Mouse (Mus musculus): ENCODE results near the gene Fchsd2. TPM values are rescaled to one million over a fixed set of nuclear protein-coding genes. Genes with fewer than 3 reads are reported as not detected.
A peak's percentile ranks its signal among the peaks of the same experiment; 100 is the strongest.

Gene Fchsd2
- total RNA-seq, 2 experiments from 2014 or later = 27.1 to 62.8 TPM

DNA sequence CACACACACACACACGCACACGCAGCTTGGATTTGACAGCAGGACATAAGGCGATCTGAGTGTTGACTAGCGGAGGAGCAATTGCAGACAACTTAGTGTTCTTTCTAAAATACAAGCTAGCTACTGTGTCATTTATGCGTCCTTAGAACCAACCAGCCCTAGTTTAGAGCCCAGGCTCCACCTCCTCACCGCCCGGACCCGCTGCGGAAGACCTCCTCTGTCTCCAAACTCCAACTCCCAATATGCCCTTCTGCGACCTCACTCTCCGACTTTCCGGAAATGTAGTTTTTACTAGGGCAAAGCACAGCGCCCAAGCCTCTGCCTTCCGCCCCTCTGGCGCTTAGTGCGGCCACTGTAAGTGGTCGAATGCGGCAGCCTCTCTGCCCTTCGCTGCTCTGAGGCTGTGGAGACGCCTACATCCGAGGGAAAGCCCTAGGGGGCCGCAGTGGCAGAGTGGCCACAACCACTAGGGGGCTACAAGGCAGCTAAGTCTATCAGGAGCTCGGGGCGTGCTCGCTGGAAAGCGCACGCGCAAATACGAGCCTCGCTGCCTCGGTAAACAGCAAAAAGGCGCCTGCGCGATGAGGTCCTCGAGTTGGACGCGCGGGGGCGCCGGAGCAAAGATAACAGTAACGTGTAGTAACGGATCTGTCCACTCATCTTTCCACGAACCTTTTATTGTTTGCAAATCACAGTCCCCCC is 217.8 kb downstream of the Fchsd2 start:
- ATAC-seq (replicated peaks; ENCODE audit: poor library complexity) = peak; percentile 91

DNA sequence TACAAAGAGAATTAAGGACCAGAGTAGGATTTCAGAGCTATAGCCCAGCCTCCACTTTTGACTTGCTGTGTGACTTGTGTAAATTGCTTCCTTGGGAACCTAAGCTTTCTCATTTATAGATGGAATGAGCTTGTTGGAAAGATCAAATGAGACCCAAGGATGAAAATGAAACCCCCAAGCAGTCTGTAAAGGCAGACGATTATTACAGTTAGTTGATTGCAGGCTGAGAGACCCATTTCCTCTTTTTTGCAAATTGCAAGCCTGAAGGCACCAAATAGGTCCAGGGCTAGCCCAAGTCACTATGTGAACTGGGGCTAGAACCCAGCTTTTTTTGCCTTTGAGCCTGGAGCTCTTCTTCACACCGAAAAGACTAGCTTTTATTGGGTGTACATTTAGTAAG is 218.4 kb downstream of the Fchsd2 start:
- 0 out of 2 replicates have a peak, but pooled peaks have one; percentile 11 for ATAC-seq (replicated peaks; ENCODE audit: poor library complexity)

DNA sequence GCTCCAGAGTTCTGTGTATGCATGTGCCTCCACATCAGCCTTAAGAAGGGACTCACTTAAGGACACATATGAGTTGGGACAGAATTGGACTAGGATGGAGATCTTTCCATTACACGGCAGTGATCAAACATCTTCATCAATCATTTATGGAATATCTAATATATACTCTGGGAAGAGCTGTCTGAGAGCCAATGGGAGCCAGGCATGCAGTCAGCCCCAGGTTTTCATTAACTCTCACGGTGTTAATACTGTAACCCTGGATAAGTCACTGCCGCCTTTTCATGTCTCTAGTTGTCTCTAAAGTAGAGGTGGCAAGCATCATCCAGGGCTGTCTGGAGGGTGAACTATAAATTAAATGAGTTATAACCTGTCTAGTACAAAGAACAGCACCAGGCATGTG is 220.4 kb downstream of the Fchsd2 start:
- no peak for ATAC-seq (replicated peaks; ENCODE audit: poor library complexity)

DNA sequence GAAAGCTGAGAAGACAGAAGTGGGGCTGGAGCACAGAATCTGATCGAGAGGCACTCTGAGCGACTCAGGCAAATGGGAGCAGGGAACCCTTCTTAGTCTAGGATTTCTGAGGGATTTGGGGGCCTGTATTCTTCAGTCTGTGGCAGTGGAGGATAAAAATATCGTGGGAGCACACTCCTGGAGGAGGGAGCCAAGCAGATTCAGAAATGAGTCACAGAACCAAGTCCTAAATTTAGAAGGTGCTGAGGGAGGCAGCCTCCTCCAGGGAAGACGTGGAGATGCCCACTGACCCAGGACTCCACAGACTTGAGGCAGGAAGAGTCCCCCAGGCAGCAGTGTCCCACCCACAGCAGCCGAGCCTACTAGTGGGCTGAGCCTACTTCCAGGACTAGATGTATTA is 221.7 kb downstream of the Fchsd2 start:
- no peak for ATAC-seq (replicated peaks; ENCODE audit: poor library complexity)

DNA sequence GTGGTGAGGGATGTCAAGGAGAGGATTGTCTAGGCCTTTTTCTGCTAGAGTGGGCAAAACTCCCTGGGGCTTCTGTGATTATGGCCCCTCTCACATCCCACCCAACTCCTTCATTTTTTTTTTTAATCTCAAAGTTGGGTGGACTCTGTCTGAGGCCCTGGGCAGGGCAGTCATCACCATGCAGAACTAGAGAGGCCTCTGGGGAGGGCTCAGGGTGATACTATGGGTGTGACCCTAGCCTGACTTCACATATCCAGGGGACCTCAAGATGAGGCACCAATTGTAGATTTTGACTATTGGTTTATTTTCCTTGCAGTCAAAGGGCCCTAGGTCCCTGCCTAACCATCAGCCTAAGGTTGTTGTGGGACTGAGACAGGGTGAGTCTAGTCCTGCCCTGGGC is 223.0 kb downstream of the Fchsd2 start:
- no peak for ATAC-seq (replicated peaks; ENCODE audit: poor library complexity)

DNA sequence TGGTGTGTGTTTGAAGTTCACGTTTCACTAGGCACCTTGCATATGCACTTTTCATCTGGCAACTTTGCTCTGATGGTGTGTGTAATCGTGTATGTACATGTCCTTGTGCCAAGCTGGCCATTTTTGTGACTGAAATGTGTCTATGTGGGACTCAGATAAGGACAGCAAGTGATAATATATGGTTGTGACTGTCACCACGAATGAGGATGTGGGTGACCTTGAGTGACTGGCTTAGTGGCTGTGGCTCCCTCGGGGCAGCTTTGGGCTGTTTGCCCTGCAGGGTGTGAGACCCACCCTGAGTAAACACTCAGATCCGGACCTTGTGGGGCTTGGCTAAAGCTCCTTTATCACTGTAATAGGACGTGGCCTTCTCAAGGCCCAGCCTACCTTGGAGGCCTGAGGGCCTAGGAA is 223.9 kb downstream of the Fchsd2 start:
- ATAC-seq (replicated peaks; ENCODE audit: poor library complexity) = peak; percentile 58

DNA sequence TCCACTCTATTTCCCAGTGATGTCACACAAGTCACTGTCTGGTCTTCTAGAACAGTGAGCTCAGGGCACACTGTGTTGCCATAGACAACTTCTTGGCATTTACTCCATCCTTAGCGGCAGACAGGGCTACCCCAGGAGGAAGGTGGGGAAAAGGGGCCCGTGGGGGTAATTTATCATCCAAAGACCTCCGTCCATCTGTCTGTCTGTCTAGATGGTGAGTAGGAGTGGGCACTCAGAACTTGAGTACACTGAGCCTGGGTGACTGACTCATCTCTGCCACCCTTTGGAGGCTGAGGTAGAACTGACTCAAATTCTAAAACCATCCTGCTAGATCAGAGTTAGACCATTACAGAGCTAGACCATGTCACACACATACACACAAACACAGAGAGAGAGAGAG is 224.4 kb downstream of the Fchsd2 start, which contains the start of gene Stard10:
TSS of gene Stard10 (plus strand) at position 73 of the 400 bp plus-strand sequence.
- ATAC-seq (replicated peaks; ENCODE audit: poor library complexity) = no peak

DNA sequence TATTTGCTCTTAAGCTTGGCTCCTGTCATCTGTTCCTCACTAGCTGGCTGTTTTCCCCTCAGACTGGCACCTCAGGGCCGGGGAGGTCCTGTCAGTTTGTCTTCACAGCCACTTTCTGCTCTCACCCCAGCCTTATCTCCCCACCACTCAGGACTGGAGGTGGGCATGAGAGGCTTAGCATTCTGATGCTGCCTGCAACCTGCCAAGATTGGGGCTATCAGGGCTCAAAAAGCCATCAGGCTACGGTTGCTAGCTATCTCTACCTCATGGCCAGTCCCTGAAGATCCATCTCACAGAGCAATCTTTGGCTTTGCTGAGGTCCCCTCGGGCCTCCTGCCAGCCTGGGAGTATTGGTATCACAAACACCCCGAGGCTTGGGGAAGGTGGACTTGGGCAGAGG is 226.2 kb downstream of the Fchsd2 start:
- peak; percentile 52 for ATAC-seq (replicated peaks; ENCODE audit: poor library complexity)

DNA sequence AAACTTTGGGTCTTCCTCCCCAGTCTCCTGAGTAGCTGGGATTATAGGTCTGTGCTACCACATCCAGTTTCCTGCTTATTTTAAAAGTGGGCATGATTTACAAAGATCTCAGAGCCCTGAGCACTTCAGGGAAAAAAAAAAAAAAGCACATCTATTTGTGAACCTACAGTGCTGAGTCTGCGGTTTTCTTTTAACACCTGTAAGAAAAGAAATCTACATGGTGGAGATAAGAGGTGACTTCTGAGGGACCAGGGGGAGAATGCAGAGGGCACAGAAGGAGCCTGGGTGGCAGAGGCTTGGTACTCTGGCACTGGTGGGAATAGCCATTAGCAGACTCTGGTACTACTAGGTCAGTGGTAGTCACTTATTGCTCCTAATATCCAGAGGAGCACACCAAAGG is 227.1 kb downstream of the Fchsd2 start:
- ATAC-seq (replicated peaks; ENCODE audit: poor library complexity) = no peak

DNA sequence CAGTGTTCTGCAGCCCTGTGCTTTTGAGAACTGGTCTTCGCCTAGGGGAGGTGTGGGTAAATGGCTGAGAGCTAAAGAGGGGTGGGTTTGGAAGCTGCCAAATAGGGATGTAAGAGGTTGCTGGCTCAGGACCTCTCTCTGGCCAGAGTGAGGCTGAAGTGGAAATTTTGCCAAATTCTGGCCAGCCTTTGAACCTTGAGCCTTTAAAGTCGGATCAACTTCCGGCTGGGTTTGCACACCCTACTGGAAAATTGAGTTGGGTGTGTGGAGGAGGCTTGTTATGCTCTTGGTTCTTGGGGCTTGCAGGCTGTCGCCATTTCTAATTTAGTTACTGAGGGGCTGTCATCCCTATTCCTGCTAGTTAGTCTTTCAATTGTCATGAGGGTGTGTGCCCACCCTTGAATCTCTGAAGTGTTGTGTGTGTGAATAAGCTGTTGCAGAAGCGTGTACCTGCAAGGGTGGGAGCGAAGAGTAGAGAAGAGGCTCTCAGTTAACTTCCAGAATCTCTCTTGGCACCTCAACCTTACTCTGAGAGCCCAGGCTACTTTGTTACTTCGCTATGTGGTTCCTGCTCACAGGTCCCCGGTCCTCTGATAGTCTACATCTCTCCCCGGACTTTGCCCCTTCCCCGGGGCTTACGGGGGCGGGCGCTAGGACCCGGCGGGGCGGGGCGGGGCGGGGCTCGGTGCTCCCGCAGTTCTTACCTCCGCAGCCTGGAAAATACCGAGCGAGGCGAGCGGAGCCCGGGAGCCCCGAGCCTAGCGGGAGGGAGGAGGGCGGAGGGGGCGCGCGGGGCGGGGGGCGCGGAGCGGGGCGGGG is 227.9 kb downstream of the Fchsd2 start:
- no peak for ATAC-seq (replicated peaks; ENCODE audit: poor library complexity)

DNA sequence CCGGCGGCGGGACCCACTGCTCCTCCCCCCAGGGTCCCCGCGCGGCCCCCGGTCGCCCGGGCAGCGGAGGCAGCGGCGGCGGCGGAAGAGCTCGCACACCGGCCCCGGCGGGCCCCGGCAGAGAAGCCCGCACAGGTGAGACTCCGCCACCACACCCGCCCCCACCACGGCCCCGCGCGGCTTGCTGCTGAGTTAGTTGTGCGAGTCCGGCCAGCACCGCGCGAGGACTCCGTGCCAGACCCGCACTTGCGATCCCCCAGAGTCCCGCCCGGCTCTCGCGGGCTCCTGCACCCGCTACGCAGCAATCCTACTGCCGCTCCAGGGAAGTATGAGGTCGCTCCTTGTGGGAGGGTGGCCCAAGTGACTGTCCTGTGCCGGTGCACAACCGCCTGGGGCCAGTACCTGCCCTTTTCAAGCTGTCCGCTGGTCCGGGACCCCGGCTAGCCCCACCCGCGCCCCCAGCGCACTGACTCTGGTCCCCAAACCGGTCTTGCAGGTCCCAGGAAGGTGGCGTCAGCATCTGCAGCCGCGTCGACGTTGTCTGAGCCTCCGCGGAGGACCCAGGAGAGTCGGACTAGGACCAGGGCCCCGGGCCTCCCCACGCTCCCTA is 228.7 kb downstream of the Fchsd2 start:
- no peak for ATAC-seq (replicated peaks; ENCODE audit: poor library complexity)

DNA sequence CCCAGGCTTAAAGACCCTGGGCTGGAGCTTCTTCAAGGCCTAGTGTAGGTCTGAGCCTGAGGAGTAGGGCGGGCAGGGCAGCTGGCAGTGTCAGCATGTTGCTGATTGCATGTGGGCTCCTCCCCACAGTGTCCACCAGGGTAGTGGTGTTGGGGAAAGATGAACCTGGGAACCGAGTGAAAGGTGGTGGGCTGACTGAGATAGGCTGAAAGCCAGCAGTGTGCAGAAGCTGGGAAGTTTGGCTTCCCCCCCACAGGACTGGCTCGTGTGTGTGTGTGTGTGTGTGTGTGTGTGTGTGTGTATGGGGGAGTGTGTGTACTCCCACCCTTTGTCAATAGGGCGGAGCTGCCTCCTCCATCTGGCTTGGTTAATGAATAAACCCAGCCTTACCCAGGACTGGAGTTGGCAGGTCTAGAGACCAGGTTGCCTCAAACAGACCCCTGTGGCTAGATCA is 230.5 kb downstream of the Fchsd2 start:
- ATAC-seq (replicated peaks; ENCODE audit: poor library complexity) = peak; percentile 68

DNA sequence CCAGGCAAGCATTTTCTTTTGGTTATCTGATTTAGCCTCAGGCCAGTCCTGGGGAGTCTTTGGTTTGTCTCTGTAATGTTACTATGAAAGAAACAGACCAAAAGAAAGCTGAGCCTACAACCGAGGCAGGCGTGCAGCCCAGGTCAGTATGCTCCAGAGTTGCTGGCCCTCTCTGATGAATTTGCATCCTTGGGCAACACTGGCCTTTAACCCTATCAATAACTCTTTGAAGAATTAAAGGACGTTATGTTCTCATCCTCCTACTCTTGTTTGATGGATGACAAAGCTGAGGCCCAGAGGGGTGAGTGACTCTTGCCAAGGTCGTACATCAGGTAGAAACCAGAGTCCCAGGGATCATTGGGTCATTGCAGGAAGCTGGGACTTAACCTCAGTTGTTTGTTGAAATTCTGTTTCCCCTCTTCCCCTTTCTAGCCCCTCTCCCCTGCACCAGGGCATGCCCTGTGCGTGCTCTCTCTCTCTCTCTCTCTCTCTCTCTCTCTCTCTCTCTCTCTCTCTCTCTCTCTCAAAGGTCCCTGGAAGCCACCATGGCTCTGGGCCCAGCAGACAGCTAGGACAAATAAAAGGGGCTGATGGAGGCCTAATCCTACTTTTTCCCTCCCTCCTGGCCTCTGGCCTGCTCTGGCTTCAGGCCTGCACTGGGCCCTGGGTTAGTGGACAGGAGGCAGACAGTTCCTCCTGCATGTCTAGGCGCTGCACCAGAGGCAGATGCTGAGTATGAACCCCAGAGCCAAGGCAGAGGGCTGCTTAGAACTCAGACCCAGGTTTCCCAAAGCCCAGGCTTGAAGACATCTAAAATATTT is 231.7 kb downstream of the Fchsd2 start:
- no peak for ATAC-seq (replicated peaks; ENCODE audit: poor library complexity)

DNA sequence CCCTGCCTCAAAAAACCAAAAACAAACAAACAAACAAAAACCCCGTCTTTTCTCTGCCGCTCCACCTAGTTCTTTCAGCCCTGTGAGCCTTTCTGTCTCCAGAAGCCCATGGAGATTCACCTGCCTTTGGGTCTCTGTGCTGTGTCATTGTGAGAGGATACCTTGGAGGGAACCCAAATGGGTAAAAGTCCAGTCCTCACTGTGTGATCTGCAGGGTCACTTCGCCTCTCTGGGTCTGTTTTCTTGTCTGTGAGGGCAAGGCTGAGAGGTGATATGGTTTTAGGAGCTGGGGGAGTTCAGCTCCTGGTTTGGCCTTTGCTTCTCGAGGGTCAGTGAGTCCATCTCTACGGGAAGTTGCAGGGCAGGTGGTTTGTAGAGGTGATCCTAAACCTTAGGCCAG is 233.3 kb downstream of the Fchsd2 start:
- no peak for ATAC-seq (replicated peaks; ENCODE audit: poor library complexity)

DNA sequence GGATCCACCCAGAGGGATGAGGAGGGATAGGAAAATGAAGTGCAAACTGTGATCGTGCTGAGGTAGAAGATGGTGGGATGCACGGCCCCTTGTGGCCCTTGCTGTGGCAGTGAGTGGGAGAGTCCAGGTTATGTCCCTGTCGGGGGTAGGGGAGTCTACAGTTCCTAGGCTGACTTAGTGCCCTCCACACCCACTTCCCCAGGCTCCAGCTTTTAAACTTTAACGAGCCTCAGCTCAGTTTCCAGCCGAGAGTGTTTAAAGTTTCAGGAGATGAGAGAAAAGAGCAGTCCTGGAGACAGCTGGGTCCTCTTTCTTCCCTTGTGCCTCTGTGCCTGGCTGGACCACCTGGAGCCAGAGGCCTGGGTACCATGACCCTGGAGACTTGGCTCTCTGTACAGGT is 234.6 kb downstream of the Fchsd2 start:
- ATAC-seq (replicated peaks; ENCODE audit: poor library complexity) = no peak

DNA sequence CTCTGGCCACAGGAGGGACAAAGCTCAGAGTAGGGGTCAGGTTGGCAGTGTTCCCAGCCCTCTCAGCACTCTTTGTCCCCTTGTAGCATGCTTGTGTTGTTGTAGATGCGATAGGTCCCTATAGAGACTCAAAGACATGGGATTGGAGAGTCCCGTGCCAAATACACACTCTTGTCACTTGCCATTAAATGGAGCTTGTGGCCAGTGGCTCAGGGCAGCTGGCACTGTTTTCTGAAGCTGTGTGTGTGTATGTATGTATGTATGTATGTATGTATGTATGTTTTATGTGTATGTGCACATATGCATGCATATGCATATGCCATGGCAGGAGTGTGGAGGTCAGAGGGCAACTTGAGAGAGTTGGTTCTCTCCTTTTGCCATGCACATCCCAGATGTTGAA is 235.1 kb downstream of the Fchsd2 start:
- no peak for ATAC-seq (replicated peaks; ENCODE audit: poor library complexity)

DNA sequence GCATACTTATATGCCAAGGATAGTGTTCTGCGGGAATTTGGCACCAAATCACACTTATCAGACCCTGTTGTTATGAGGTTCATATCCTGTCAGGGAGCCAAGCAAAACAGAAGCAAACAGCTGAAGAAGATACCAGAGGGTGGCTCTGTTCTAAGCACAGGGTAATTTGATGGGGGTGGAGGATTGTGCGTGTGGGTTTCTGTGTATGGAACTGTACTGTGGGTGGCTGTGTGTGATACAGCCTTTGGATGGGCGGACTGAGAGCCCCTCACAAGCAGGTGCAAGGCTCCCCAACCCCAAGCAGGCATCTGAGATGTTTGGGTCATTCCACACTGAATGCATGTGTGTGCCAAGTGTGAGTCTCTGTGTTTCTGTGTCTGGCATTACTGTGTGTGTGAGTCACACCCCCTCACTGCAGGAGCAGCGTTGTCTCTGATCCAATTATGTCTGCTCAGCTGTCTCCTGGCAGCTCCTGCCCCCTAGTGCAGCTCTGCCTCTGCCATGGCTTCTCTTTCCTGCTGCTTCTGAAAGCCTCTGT is 236.0 kb downstream of the Fchsd2 start:
- ATAC-seq (replicated peaks; ENCODE audit: poor library complexity) = peak; percentile 38

DNA sequence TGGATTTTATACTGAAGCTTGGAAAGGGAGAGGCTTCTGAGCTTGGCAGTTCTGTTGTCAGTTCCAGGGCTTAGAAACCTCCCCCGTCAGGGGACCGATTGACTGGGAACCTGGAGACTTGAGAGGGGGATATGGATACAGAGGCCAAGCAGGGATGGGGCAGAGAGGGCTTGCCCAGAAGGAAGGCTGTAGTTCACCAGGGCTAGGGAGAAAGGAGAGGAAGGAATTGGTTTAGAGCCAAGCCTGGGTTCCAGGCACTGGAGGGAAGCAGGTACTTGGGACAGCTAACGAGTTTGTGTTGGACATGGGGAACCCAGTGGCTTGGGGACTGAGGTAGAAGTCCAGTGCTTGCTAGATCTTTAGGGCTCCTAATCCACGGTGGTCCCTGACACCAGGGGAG is 236.9 kb downstream of the Fchsd2 start:
- ATAC-seq (replicated peaks; ENCODE audit: poor library complexity) = no peak

DNA sequence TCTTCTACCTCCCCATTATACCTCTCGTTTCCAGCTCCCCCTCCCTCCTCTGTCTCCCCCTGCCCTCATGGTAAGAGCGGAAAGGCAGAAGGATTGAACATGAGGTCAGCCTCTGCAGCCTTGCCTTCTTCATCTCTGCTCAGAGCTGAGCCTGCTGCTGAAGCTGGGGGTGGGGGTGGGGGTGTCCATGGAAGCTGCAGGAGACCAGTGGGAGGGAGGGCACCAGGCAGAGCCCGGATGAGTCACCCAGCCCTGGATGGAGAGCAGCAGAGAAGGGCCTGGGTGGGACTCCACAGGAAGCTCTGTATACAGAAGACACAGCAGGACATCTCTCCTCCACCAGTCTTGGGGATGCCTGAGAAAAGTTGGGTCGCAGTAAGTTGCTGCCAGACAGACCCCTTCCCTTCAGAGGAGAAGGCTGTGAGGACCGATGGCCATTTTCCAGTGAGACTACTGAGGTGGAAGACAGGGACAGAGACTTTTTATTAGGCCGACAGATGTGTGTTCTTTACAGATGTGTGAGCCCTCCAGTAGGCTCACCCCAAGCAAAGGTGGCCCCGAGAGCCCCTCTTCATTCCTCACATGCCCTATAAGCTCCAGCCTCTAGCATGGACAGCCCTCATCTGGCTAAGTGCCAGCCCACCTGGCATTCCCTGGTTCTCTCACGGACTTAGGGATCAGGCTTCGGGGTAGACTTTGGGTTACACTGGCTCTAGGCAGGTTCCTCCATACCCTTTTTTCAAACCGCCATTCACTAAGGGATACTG is 237.6 kb downstream of the Fchsd2 start:
- no peak for ATAC-seq (replicated peaks; ENCODE audit: poor library complexity)

DNA sequence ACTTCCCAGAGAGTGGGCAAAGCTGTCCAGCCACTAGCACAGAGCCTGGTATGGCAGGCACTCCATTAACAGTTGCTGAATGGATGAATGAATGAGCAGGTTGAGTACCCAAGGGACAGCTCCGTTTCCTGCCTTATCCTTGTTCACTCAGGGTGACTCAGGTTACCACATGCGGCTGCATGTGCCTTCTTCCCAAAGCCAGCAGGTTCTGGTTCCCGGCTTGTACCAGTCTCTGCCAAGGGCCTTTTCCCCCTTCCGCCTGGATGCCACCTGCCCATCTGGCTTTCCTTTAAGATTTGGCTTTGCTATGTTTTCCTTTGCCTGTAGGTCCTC is 238.1 kb downstream of the Fchsd2 start:
- no peak for ATAC-seq (replicated peaks; ENCODE audit: poor library complexity)
